Mouse (Mus musculus) heart, postnatal 14 days (tissue): ENCODE measurements around the gene Gnat1. TPM values are rescaled to one million over a fixed set of nuclear protein-coding genes. Genes with fewer than 3 reads are reported as not detected.
A peak's percentile ranks its signal among the peaks of the same experiment; 100 is the strongest.

Source experiments
- DNase-seq, 2 experiments: peaks; one replicate each; pipeline ENCODE4 v3.0.0; 2021 to 2022
- intact Hi-C: fragments of 180-260 bp; cut with DNase I; formaldehyde crosslinking; loops from one replicate; pipeline ENCODE4 v1.15.1; 2025
- total RNA-seq, 2 experiments: library from RNA; stranded (reverse); gene quantifications; 2 replicates each; pipeline ENCODE4 v1.2.3; 2021

The Gnat1 gene
- total RNA-seq, 2 experiments from 2014 or later, result not detected

- no peak for DNase-seq
- intact Hi-C loops, result no loop called here
These were observed 50.1 kb downstream of the Gnat1 start for GRCm38 (mm10) chr9:107629411-107629730.

- DNase-seq, result peak; percentile 67 to 70
- intact Hi-C loops, result no loop called here
These were observed 50.6 kb downstream of the Gnat1 start for GRCm38 (mm10) chr9:107628721-107629410.

DNA sequence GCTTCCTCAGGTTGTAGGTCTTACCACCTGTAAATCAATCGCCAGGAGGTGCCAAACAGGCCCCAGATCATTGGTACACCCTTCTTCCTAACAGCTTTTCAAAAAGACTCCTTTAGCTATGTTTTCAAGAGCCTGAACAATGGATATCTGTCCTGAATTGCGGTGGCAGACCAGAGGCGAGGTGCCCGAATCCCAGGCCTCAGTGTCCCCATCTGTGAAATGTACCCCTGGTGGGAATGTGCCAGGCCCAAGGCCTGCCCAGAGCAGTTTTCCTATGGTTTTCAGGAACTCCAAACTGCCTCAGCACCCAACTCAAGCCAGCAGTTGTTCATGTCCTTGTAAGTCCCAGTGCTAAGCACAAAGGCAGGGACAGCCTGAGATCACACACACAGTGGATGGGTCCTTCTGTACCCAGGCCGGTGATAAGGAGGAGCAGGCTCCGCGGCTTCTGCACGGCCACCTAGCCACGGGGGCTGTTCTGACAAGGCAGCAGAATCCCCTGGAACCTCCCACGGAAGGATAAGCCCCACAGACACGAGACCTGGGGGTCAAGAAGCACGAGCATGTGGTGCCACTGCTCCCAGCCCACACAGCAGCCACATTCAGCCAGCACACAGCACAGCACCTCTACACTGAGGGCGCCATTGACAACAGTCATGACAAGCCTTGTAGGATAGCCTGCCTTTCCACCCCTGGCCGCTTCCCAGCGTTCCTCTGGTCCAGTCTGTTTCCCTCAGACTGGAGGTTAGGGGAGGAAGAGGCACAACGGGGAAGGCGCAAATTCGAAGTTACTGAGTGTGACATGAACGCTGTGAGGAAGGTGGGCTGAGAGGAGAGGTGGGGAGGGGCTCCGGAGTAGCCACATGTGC is 51.9 kb downstream of the Gnat1 start:
- no peak for DNase-seq
- intact Hi-C loops, result loop anchor here (2.0 kb wide), 1 partner anchor 25 kb away; no protein-coding TSS in a partner anchor

DNA sequence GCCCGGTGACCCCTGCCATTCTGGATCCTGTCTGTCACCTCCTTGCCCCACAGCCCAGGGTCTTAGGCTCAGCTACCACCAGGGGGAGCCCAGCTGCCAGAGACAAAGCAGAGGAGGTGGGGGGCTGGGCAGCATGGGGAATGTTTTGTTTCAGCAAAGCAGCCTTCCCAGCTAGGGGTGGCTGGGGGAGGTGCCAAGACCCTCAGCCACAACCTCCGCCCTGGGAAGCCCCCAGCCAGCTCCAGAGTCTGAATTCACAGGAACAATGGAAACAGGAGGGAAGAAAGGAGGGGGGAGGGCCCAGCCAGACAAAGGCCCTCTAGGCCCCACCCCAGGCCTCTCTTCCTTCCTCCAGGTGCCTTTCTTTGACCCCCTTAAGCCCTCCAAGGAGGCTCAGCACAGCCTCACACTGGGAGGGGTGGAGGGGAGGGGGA is 52.7 kb downstream of the Gnat1 start:
- intact Hi-C loops, result loop anchor here (2.0 kb wide), 1 partner anchor 24 kb away; no protein-coding TSS in a partner anchor

DNA sequence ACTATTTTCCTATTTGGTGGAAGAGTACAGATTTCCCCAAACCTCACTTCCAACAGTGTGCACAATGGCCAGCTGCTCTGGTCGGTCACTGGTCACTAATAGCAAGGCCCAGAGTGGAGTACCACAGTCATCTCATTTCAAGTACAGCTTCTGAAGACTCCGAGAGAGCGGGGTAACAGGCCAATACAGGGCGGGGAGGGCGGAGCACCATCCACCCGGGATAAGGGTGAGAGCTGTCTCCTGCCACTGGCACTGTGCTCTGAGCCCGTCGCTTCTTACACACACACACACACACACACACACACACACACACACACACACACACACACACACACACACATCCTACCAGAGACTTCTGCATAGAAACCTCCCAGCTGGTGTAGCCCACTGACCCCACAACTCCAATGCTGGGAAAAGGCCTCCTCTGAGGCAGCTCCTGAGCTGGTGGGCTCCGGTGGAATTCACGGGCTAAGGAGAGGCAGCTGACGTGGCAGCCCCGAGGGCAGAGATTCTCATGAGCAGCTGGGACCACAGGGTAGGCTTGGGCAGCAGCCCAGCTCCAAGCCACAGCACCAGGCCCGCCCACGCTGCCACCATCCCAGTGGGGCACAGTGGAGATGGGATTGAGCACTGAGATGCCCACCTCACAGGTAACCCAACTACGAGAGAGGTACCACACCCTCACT is 53.2 kb downstream of the Gnat1 start:
- no peak for DNase-seq
- intact Hi-C loops, result loop anchor here (2.0 kb wide), 1 partner anchor 24 kb away; no protein-coding TSS in a partner anchor

More for the DNA sequence above, 52.7 kb downstream of the Gnat1 start:
- DNase-seq, result peak; percentile 87 to 93

DNA sequence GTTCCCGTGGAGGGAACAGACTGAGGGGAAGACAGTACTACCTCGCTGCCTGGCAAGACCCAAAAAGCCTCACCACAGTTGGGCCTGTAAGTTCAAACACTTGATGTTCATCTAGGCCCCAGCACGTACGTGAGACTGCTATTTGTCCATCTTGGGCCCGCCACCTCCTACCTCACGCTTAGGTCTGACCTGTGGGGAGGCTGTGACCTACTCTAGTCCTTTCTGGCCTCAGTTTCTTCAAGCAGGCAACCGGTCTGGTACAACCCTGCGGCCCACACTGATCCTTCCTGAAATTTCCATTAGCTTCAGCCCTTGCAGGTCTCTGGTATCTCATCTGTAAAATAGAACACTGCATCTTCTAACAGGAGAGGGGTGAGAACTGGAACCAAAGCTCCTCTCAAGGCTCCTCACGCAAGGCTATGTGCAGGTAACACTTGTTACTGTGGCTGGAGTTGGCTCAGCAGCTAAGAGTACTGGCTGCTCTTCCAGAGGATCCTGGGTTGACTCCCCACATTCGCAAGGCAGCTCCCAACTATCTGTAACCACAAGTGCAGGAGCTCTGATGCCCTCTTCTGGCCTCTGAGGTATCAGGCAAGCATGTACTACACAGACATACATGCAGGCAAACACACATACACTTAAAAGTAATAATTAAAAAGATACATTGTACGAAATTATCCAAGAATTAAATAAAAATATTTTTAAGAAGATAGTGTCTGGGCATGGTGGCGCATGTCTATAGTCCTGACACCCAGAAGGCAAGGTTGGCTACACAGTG is 54.0 kb downstream of the Gnat1 start:
- no peak for DNase-seq
- intact Hi-C loops, result loop anchor here (2.0 kb wide), 1 partner anchor 23 kb away; no protein-coding TSS in a partner anchor

GRCm38 (mm10) chr9:107624951-107625350 is 54.6 kb downstream of the Gnat1 start:
- intact Hi-C loops, result no loop called here
- DNase-seq, result no peak

- DNase-seq, result no peak
- intact Hi-C loops, result no loop called here
These were observed 55.0 kb downstream of the Gnat1 start for GRCm38 (mm10) chr9:107624539-107624938.

Other genes starting within 250 kb of the Gnat1 start
- 10 to 100 TPM; 23.1 to 23.7 TPM for gene Tmem115, start 145.8 kb downstream of the Gnat1 start, total RNA-seq
- 1 to 10 TPM; 3.4 to 4.9 TPM for gene Cyb561d2, start 137.5 kb downstream of the Gnat1 start, total RNA-seq
- 10 to 100 TPM; 13.6 to 17.1 TPM for gene Nprl2, start 137.5 kb downstream of the Gnat1 start, total RNA-seq
- not detected for gene Zmynd10, start 132.4 kb downstream of the Gnat1 start, total RNA-seq
- 10 to 100 TPM; 23.6 to 24.5 TPM for gene Rassf1, start 128.2 kb downstream of the Gnat1 start, total RNA-seq
- gene Tusc2, start 116.5 kb downstream of the Gnat1 start, total RNA-seq, result 10 to 100 TPM; 27.5 to 27.9 TPM
- 10 to 100 TPM; 35.8 to 43.1 TPM for gene Hyal2, start 111.8 kb downstream of the Gnat1 start, total RNA-seq
- gene Hyal1, start 102.8 kb downstream of the Gnat1 start, total RNA-seq, result 1 to 10 TPM; 3.9 to 5.2 TPM
- 10 to 100 TPM; 15.5 to 16.6 TPM for gene Naa80, start 100.8 kb downstream of the Gnat1 start, total RNA-seq
- under 1 TPM; 0.31 to 0.49 TPM for gene Hyal3, start 98.9 kb downstream of the Gnat1 start, total RNA-seq
- gene Ifrd2, start 92.1 kb downstream of the Gnat1 start, total RNA-seq, result 10 to 100 TPM; 36.7 to 47.1 TPM
- gene Sema3b, start 70.5 kb downstream of the Gnat1 start, total RNA-seq, result 10 to 100 TPM; 11.3 to 12.1 TPM
- gene Gnai2, start 44.3 kb downstream of the Gnat1 start, total RNA-seq, result 100 to 1,000 TPM; 318 to 327 TPM
- 10 to 100 TPM; 48.6 to 53.3 TPM for gene Slc38a3, start 10.2 kb downstream of the Gnat1 start, total RNA-seq
- 10 to 100 TPM; 17.7 to 18.0 TPM for gene Sema3f, start 30.8 kb upstream of the Gnat1 start, total RNA-seq
- 10 to 100 TPM; 74.1 to 76.9 TPM for gene Rbm5, start 91.3 kb upstream of the Gnat1 start, total RNA-seq
- 10 to 100 TPM; 33.1 to 35.1 TPM for gene Rbm6, start 193.5 kb upstream of the Gnat1 start, total RNA-seq
- 10 to 100 TPM; 10.1 to 10.8 TPM for gene Mon1a, start 208.4 kb upstream of the Gnat1 start, total RNA-seq
- 1 to 10 TPM; 2.8 to 3.0 TPM for gene Mst1r, start 227.2 kb upstream of the Gnat1 start, total RNA-seq
- not detected for gene Actl11, start 248.8 kb upstream of the Gnat1 start, total RNA-seq